Mouse (Mus musculus): ENCODE measurements around the gene Skint4.

Gene Skint4

GRCm38 (mm10) chr4:112071716-112072115, at the start of gene Skint4:
Gene Skint4, plus strand, starts transcription at chr4:112072016.
- no peak for DNase-seq

Measured in kidney, adult 8-10 months (tissue).